Mouse (Mus musculus): ENCODE data around the gene Fry. TPM values are rescaled to one million over a fixed set of nuclear protein-coding genes. Genes with fewer than 3 reads are reported as not detected.

The Fry gene
- polyA plus RNA-seq, 1 experiment from 2014 or later = 2.5 TPM

GRCm38 (mm10) chr5:150364621-150365020 is 246.2 kb downstream of the Fry start:
- Histone ChIP-seq H3K27ac (replicated peaks) (no peak overlapping the region), H3K27me3 (no peaks in the 10 kb centered on the region), H3K9ac (no peak overlapping the region), H3K4me2 (no peak overlapping the region), H3K4me3 (replicated peaks) (no peak overlapping the region), H3K36me3 (replicated peaks) (no peaks in the 10 kb centered on the region), H3K4me1 (replicated peaks) (no peaks in the 10 kb centered on the region), H3K9me3 (replicated peaks) (no peaks in the 10 kb centered on the region)
- no peak for ATAC-seq (ENCODE audit: insufficient read depth)
- WGBS (ENCODE audit: insufficient replicate concordance) = 60% methylated on average over 3 of the region's 3 CpGs

- H3K9ac ChIP-seq = no peak overlapping the region
- H3K9me3 ChIP-seq (replicated peaks) = no peaks in the 10 kb centered on the region
- no peaks in the 10 kb centered on the region for H3K36me3 ChIP-seq (replicated peaks)
- 64% methylated on average over 4 of the region's 4 CpGs for WGBS (ENCODE audit: insufficient replicate concordance)
- no peak for ATAC-seq (ENCODE audit: insufficient read depth)
- no peak overlapping the region for H3K4me3 ChIP-seq (replicated peaks)
- H3K27me3 ChIP-seq = no peaks in the 10 kb centered on the region
- no peaks in the 10 kb centered on the region for H3K4me1 ChIP-seq (replicated peaks)
- no peak overlapping the region for H3K27ac ChIP-seq (replicated peaks)
- H3K4me2 ChIP-seq = no peak overlapping the region
Observed at GRCm38 (mm10) chr5:150367027-150367426, 248.6 kb downstream of the Fry start.

- no peak overlapping the region for H3K9ac ChIP-seq
- H3K27me3 ChIP-seq = no peaks in the 10 kb centered on the region
- H3K4me1 ChIP-seq (replicated peaks) = no peaks in the 10 kb centered on the region
- H3K36me3 ChIP-seq (replicated peaks) = no peaks in the 10 kb centered on the region
- ATAC-seq (ENCODE audit: insufficient read depth) = no peak
- no peak overlapping the region for H3K4me2 ChIP-seq
- H3K9me3 ChIP-seq (replicated peaks) = no peaks in the 10 kb centered on the region
- WGBS (ENCODE audit: insufficient replicate concordance) = 45% methylated on average over 6 of the region's 6 CpGs
- H3K4me3 ChIP-seq (replicated peaks) = no peak overlapping the region
- H3K27ac ChIP-seq (replicated peaks) = no peak overlapping the region
Observed at GRCm38 (mm10) chr5:150370291-150370690, 251.8 kb downstream of the Fry start.

- H3K27ac ChIP-seq (replicated peaks) = no peak overlapping the region
- H3K4me3 ChIP-seq (replicated peaks) = no peak overlapping the region
- H3K36me3 ChIP-seq (replicated peaks) = no peaks in the 10 kb centered on the region
- no peak for ATAC-seq (ENCODE audit: insufficient read depth)
- no peak overlapping the region for H3K9ac ChIP-seq
- no peak overlapping the region for H3K4me2 ChIP-seq
- no peaks in the 10 kb centered on the region for H3K9me3 ChIP-seq (replicated peaks)
- no peaks in the 10 kb centered on the region for H3K4me1 ChIP-seq (replicated peaks)
- no peaks in the 10 kb centered on the region for H3K27me3 ChIP-seq
Observed at GRCm38 (mm10) chr5:150370895-150371294, 252.4 kb downstream of the Fry start.

- WGBS (ENCODE audit: insufficient replicate concordance) = 74% methylated on average over 3 of the region's 3 CpGs
- no peaks in the 10 kb centered on the region for H3K9me3 ChIP-seq (replicated peaks)
- no peak overlapping the region for H3K9ac ChIP-seq
- no peak overlapping the region for H3K4me3 ChIP-seq (replicated peaks)
- no peaks in the 10 kb centered on the region for H3K36me3 ChIP-seq (replicated peaks)
- H3K4me2 ChIP-seq = no peak overlapping the region
- no peak for ATAC-seq (ENCODE audit: insufficient read depth)
- no peaks in the 10 kb centered on the region for H3K27me3 ChIP-seq
- no peak overlapping the region for H3K27ac ChIP-seq (replicated peaks)
- no peaks in the 10 kb centered on the region for H3K4me1 ChIP-seq (replicated peaks)
Observed at GRCm38 (mm10) chr5:150372956-150373355, 254.5 kb downstream of the Fry start.

- no peak overlapping the region for H3K4me3 ChIP-seq (replicated peaks)
- H3K4me2 ChIP-seq = no peak overlapping the region
- H3K9ac ChIP-seq = no peak overlapping the region
- no peaks in the 10 kb centered on the region for H3K27me3 ChIP-seq
- no peaks in the 10 kb centered on the region for H3K4me1 ChIP-seq (replicated peaks)
- H3K27ac ChIP-seq (replicated peaks) = no peak overlapping the region
- no peaks in the 10 kb centered on the region for H3K36me3 ChIP-seq (replicated peaks)
- WGBS (ENCODE audit: insufficient replicate concordance) = 56% methylated on average over 8 of the region's 8 CpGs
- H3K9me3 ChIP-seq (replicated peaks) = no peaks in the 10 kb centered on the region
- ATAC-seq (ENCODE audit: insufficient read depth) = no peak
Observed at GRCm38 (mm10) chr5:150374778-150375559, 256.5 kb downstream of the Fry start.

GRCm38 (mm10) chr5:150378586-150378985 is 260.1 kb downstream of the Fry start:
- Histone ChIP-seq H3K9ac (no peak overlapping the region), H3K27ac (replicated peaks) (no peak overlapping the region), H3K9me3 (replicated peaks) (no peaks in the 10 kb centered on the region), H3K4me2 (no peak overlapping the region), H3K4me3 (replicated peaks) (no peak overlapping the region), H3K4me1 (replicated peaks) (no peaks in the 10 kb centered on the region), H3K36me3 (replicated peaks) (no peaks in the 10 kb centered on the region), H3K27me3 (no peaks in the 10 kb centered on the region)
- ATAC-seq (ENCODE audit: insufficient read depth) = no peak
- WGBS (ENCODE audit: insufficient replicate concordance) = 75% methylated on average over 18 of the region's 18 CpGs

GRCm38 (mm10) chr5:150380767-150381166 is 262.3 kb downstream of the Fry start:
- WGBS (ENCODE audit: insufficient replicate concordance) = 52% methylated on average over 10 of the region's 10 CpGs
- no peak overlapping the region for H3K27ac ChIP-seq (replicated peaks)
- H3K4me3 ChIP-seq (replicated peaks) = no peak overlapping the region
- H3K4me2 ChIP-seq = no peak overlapping the region
- H3K9me3 ChIP-seq (replicated peaks) = no peaks in the 10 kb centered on the region
- no peak for ATAC-seq (ENCODE audit: insufficient read depth)
- H3K36me3 ChIP-seq (replicated peaks) = no peaks in the 10 kb centered on the region
- no peaks in the 10 kb centered on the region for H3K27me3 ChIP-seq
- H3K4me1 ChIP-seq (replicated peaks) = peaks cover 3% of the 10 kb centered on the region; the same call in 1 of the 2 replicates
- no peak overlapping the region for H3K9ac ChIP-seq

- Histone ChIP-seq H3K27ac (replicated peaks) (no peak overlapping the region), H3K27me3 (no peaks in the 10 kb centered on the region), H3K4me3 (replicated peaks) (no peak overlapping the region), H3K36me3 (replicated peaks) (no peaks in the 10 kb centered on the region), H3K4me1 (replicated peaks) (peaks cover 3% of the 10 kb centered on the region; the same call in 1 of the 2 replicates), H3K9ac (no peak overlapping the region), H3K9me3 (replicated peaks) (no peaks in the 10 kb centered on the region), H3K4me2 (no peak overlapping the region)
- no peak for ATAC-seq (ENCODE audit: insufficient read depth)
- 69% methylated on average over 5 of the region's 5 CpGs for WGBS (ENCODE audit: insufficient replicate concordance)
Observed at GRCm38 (mm10) chr5:150382411-150382810, 264.0 kb downstream of the Fry start.

- Histone ChIP-seq H3K4me2 (no peak overlapping the region), H3K4me3 (replicated peaks) (no peak overlapping the region), H3K27ac (replicated peaks) (no peak overlapping the region), H3K36me3 (replicated peaks) (no peaks in the 10 kb centered on the region), H3K9ac (no peak overlapping the region), H3K27me3 (no peaks in the 10 kb centered on the region), H3K9me3 (replicated peaks) (no peaks in the 10 kb centered on the region), H3K4me1 (replicated peaks) (peaks cover 3% of the 10 kb centered on the region; the same call in 1 of the 2 replicates)
- WGBS (ENCODE audit: insufficient replicate concordance) = 33% methylated on average over 17 of the region's 17 CpGs
- peak; percentile 40; the same call in 1 of the 2 replicates for ATAC-seq (ENCODE audit: insufficient read depth)
Observed at GRCm38 (mm10) chr5:150384272-150385215, 266.1 kb downstream of the Fry start.

- no peak overlapping the region for H3K4me2 ChIP-seq
- H3K9me3 ChIP-seq (replicated peaks) = no peaks in the 10 kb centered on the region
- no peak overlapping the region for H3K4me3 ChIP-seq (replicated peaks)
- WGBS (ENCODE audit: insufficient replicate concordance) = 67% methylated on average over 7 of the region's 7 CpGs
- H3K4me1 ChIP-seq (replicated peaks) = peaks cover 10% of the 10 kb centered on the region
- H3K9ac ChIP-seq = no peak overlapping the region
- no peak overlapping the region for H3K27ac ChIP-seq (replicated peaks)
- no peaks in the 10 kb centered on the region for H3K36me3 ChIP-seq (replicated peaks)
- H3K27me3 ChIP-seq = no peaks in the 10 kb centered on the region
- ATAC-seq (ENCODE audit: insufficient read depth) = no peak
Observed at GRCm38 (mm10) chr5:150385224-150385623, 266.8 kb downstream of the Fry start.
